Mouse (Mus musculus) heart, embryonic 14.5 days (tissue): Measurements from ENCODE around the gene Polr3h. TPM values are rescaled to one million over a fixed set of nuclear protein-coding genes. Genes with fewer than 3 reads are reported as not detected.

ENCODE experiments used
- ATAC-seq: fragments of 200-750 bp; cut with Nextera tagmentation; 2 replicates; pipeline ENCODE4 v1.8.0; 2017; ENCODE audit warnings: low read depth, moderate TSS enrichment; ENCODE audit not compliant: insufficient number of reproducible peaks, insufficient read depth, low FRiP score
- H3K27ac ChIP-seq, 2 experiments: fragments of 200-500 bp in 1 of 2; fragments of 300-500 bp in 1 of 2; sonication (generic) in 1 of 2; replicated peaks in 1 of 2; 2 replicates each; pipeline ENCODE4 v1.5.1; 2012 to 2014; ENCODE audit warnings: low read depth in 2 of 2, low read length in 2 of 2, control low read depth in 1 of 2, mild to moderate bottlenecking in 1 of 2, mixed read lengths in 1 of 2; ENCODE audit not compliant: control insufficient read depth in 1 of 2, insufficient read depth in 1 of 2
- H3K27me3 ChIP-seq: fragments of 300-500 bp; sonication (generic); 2 replicates; pipeline ENCODE4 v1.6.1; 2014; ENCODE audit warnings: mild to moderate bottlenecking, low read length, control low read depth; ENCODE audit not compliant: control insufficient read depth, insufficient read depth
- H3K36me3 ChIP-seq: fragments of 300-500 bp; sonication (generic); 2 replicates; pipeline ENCODE4 v1.6.1; 2014; ENCODE audit warnings: mild to moderate bottlenecking, control low read depth, low read length, mixed read lengths; ENCODE audit not compliant: control insufficient read depth, insufficient read depth
- H3K4me1 ChIP-seq, 2 experiments: fragments of 200-500 bp in 1 of 2; fragments of 300-500 bp in 1 of 2; sonication (generic) in 1 of 2; 2 replicates each; pipeline ENCODE4 v1.6.1; 2012 to 2014; ENCODE audit warnings: low read length in 2 of 2, control low read depth in 1 of 2, mixed read lengths in 1 of 2; ENCODE audit not compliant: control insufficient read depth in 2 of 2, insufficient read depth in 2 of 2
- H3K4me2 ChIP-seq: fragments of 300-500 bp; sonication (generic); 2 replicates; pipeline ENCODE4 v1.6.1; 2014; ENCODE audit warnings: mild to moderate bottlenecking, low read length
- H3K4me3 ChIP-seq, 2 experiments: fragments of 200-500 bp in 1 of 2; fragments of 300-500 bp in 1 of 2; sonication (generic) in 1 of 2; 2 replicates each; pipeline ENCODE4 v1.5.1; 2012 to 2014; ENCODE audit warnings: low read length in 2 of 2, mild to moderate bottlenecking in 2 of 2, control low read depth in 1 of 2, low read depth in 1 of 2, moderate library complexity in 1 of 2; ENCODE audit not compliant: control insufficient read depth in 1 of 2, insufficient read depth in 1 of 2
- H3K9ac ChIP-seq: fragments of 300-500 bp; sonication (generic); 2 replicates; pipeline ENCODE4 v1.6.1; 2014; ENCODE audit warnings: mild to moderate bottlenecking, low read length
- H3K9me3 ChIP-seq: fragments of 300-500 bp; sonication (generic); 2 replicates; pipeline ENCODE4 v1.6.1; 2016; ENCODE audit warnings: low read length, control low read depth; ENCODE audit not compliant: control insufficient read depth
- WGBS: fragments of 180-500 bp; shearing (Covaris S2); extraction: QIAGEN DNeasy Blood & Tissue Kit; methylation state at CpG from one replicate; pipeline ENCODE4 v1.1.7; 2014; 5-methylcytosine and 5-hydroxymethylcytosine counted together
- polyA plus RNA-seq: library from polyadenylated mRNA; unstranded; fragments of >200 nt; fragmentation: Nextera tagmentation; extraction: Ambion mirVana; gene quantifications from 2 replicates; pipeline ENCODE4 v1.2.1, GENCODE M21; 2014

Polr3h gene
- polyA plus RNA-seq, 1 experiment from 2014 or later = 156 TPM

- no peak overlapping the region for H3K4me3 ChIP-seq
- H3K9me3 ChIP-seq = no peaks in the 10 kb centered on the region
- no peak overlapping the region for H3K9ac ChIP-seq
- H3K27ac ChIP-seq = no peak overlapping the region
- H3K36me3 ChIP-seq = no peaks in the 10 kb centered on the region
- no peak for ATAC-seq
- no peaks in the 10 kb centered on the region for H3K4me1 ChIP-seq
- no peaks in the 10 kb centered on the region for H3K27me3 ChIP-seq
- no peak overlapping the region for H3K4me2 ChIP-seq
- 80% methylated on average over 12 of the region's 14 CpGs for WGBS
Observed at GRCm38 (mm10) chr15:81966062-81966829, 40.2 kb upstream of the Polr3h start.

GRCm38 (mm10) chr15:81964980-81965545 lies 39.0 kb upstream of the Polr3h start:
- no peaks in the 10 kb centered on the region for H3K36me3 ChIP-seq
- H3K4me2 ChIP-seq = no peak overlapping the region
- no peaks in the 10 kb centered on the region for H3K4me1 ChIP-seq
- 48% methylated on average over 4 of the region's 4 CpGs for WGBS
- no peaks in the 10 kb centered on the region for H3K9me3 ChIP-seq
- no peak overlapping the region for H3K4me3 ChIP-seq
- ATAC-seq = no peak
- H3K9ac ChIP-seq = no peak overlapping the region
- H3K27ac ChIP-seq = no peak overlapping the region
- H3K27me3 ChIP-seq = no peaks in the 10 kb centered on the region

GRCm38 (mm10) chr15:81964262-81964661 lies 38.2 kb upstream of the Polr3h start:
- ATAC-seq = no peak

GRCm38 (mm10) chr15:81961078-81961451 lies 35.0 kb upstream of the Polr3h start:
- H3K27me3 ChIP-seq = no peaks in the 10 kb centered on the region
- no peak overlapping the region for H3K27ac ChIP-seq
- H3K9me3 ChIP-seq = no peaks in the 10 kb centered on the region
- 0 out of 2 replicates have a peak overlapping the region, but pooled peaks have one; percentile 8 for H3K9ac ChIP-seq
- H3K4me2 ChIP-seq = peak overlapping the region; percentile 99
- H3K4me3 ChIP-seq = peak overlapping the region; percentile 23 to 58
- H3K36me3 ChIP-seq = no peaks in the 10 kb centered on the region
- ATAC-seq = no peak; the same call in 1 of the 2 replicates
- H3K4me1 ChIP-seq = 0 out of 4 replicates have a peak, but pooled peaks cover 0 to 6% of the 10 kb centered on the region in 2 experiments
- WGBS = under 1% methylated on average over 8 of the region's 8 CpGs

More at GRCm38 (mm10) chr15:81964262-81964661, 38.2 kb upstream of the Polr3h start:
- Histone ChIP-seq H3K36me3 (no peaks in the 10 kb centered on the region), H3K9me3 (no peaks in the 10 kb centered on the region), H3K27me3 (no peaks in the 10 kb centered on the region), H3K27ac (no peak overlapping the region), H3K4me2 (no peak overlapping the region), H3K9ac (no peak overlapping the region), H3K4me1 (0 out of 4 replicates have a peak, but pooled peaks cover 0 to 6% of the 10 kb centered on the region in 2 experiments), H3K4me3 (no peak overlapping the region)
- 36% methylated on average over 1 of the region's 1 CpGs for WGBS

GRCm38 (mm10) chr15:81960171-81961077 lies 34.4 kb upstream of the Polr3h start, which contains the start of gene Pmm1:
TSS of gene Pmm1 (minus strand) at chr15:81960930.
- Histone ChIP-seq H3K9me3 (no peaks in the 10 kb centered on the region), H3K27ac (peak within 1 kb of the TSS; percentile 72 to 74), H3K4me1 (0 out of 4 replicates have a peak, but pooled peaks cover 0 to 6% of the 10 kb centered on the region in 2 experiments), H3K9ac (peak within 1 kb of the TSS; percentile 77), H3K4me3 (peak within 1 kb of the TSS; percentile 58 to 70), H3K36me3 (no peaks in the 10 kb centered on the region), H3K4me2 (peak within 1 kb of the TSS; percentile 99), H3K27me3 (no peaks in the 10 kb centered on the region)
- WGBS = 1% methylated on average over 77 of the region's 77 CpGs
- peak; percentile 97 for ATAC-seq

- H3K36me3 ChIP-seq = peaks cover 13% of the 10 kb centered on the region
- ATAC-seq = no peak
- no peaks in the 10 kb centered on the region for H3K27me3 ChIP-seq
- no peak overlapping the region; the same call in 1 of the 2 replicates for H3K9ac ChIP-seq
- H3K9me3 ChIP-seq = no peaks in the 10 kb centered on the region
- 61% methylated on average over 3 of the region's 3 CpGs for WGBS
- no peak overlapping the region for H3K27ac ChIP-seq
- no peak overlapping the region for H3K4me2 ChIP-seq
- H3K4me1 ChIP-seq = 0 out of 4 replicates have a peak, but pooled peaks cover 0 to 6% of the 10 kb centered on the region in 2 experiments
- no peak overlapping the region for H3K4me3 ChIP-seq
Observed at GRCm38 (mm10) chr15:81958906-81959305, 32.9 kb upstream of the Polr3h start.

- ATAC-seq = no peak
- no peaks in the 10 kb centered on the region for H3K27me3 ChIP-seq
- no peak overlapping the region for H3K9ac ChIP-seq
- 86% methylated on average over 11 of the region's 11 CpGs for WGBS
- H3K4me2 ChIP-seq = no peak overlapping the region
- H3K27ac ChIP-seq = no peak overlapping the region
- peaks cover 13% of the 10 kb centered on the region for H3K36me3 ChIP-seq
- H3K4me3 ChIP-seq = no peak overlapping the region
- no peaks in the 10 kb centered on the region for H3K9me3 ChIP-seq
- 0 out of 4 replicates have a peak, but pooled peaks cover 0 to 6% of the 10 kb centered on the region in 2 experiments for H3K4me1 ChIP-seq
Observed at GRCm38 (mm10) chr15:81957598-81957997, 31.6 kb upstream of the Polr3h start.
